Mouse (Mus musculus): ENCODE measurements around the gene Col6a4. TPM values are rescaled to one million over a fixed set of nuclear protein-coding genes. Genes with fewer than 3 reads are reported as not detected.

The Col6a4 gene
- polyA plus RNA-seq, 1 experiment from 2014 or later = 0.55 TPM

DNA sequence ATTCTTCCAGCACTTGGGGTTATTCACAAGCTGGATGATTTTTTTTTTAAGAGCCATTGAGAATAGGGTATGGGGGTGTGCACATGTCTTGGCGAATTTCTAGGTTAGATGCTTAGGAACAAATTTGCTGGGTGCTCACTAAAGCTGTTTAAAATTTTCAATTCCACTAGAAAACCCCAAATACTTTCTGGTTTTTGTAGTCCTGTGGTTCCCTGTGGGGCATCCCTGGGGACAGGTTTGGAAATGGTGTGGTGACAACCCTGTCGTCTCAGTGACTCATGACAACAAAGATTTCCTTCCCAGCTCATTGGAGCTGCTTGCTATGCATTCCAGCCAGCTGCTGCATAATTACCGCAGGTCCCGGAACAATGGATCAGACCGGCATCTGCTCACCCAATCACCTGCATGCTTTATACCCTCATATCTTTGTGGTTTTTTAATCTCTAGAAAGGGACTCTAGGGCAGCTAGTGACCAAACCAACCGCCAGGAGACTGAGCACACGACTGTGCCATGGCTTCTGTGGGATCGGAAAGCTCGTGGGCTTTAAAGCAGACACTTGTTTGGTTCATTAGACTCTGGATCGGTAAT is 111.6 kb downstream of the Col6a4 start:
- 37% methylated on average over 10 of the region's 10 CpGs for WGBS
- Histone ChIP-seq H3K36me3 (no peaks in the 10 kb centered on the region), H3K9ac (no peak overlapping the region), H3K27ac (no peak overlapping the region), H3K9me3 (replicated peaks) (no peaks in the 10 kb centered on the region), H3K4me3 (replicated peaks) (no peak overlapping the region), H3K27me3 (0 out of 2 replicates have a peak, but pooled peaks cover 2% of the 10 kb centered on the region), H3K4me2 (no peak overlapping the region), H3K4me1 (no peaks in the 10 kb centered on the region)
- no peak for ATAC-seq (replicated peaks; ENCODE audit: low FRiP score)

DNA sequence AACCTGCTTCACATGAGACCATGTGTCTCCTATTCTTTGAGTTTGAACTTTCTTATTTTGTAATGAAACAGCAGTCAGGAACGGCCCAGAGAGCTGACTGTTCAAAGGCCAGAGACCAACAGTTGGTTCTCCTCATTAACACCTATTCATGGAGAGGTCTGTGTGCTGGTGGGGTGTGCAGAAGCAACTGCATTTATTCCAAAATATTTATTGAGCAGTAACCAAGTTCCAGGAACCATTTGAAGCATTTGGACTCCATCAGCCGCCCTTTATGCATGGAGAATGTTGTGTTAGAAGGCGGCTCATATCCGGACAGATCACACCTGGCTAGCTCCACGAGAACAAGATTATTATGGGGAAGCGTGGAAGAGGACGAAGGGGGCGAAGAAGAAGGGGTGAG is 118.1 kb downstream of the Col6a4 start:
- Histone ChIP-seq H3K27me3 (0 out of 2 replicates have a peak, but pooled peaks cover 6% of the 10 kb centered on the region), H3K27ac (no peak overlapping the region), H3K36me3 (no peaks in the 10 kb centered on the region), H3K4me2 (no peak overlapping the region), H3K4me3 (replicated peaks) (no peak overlapping the region), H3K4me1 (no peaks in the 10 kb centered on the region), H3K9ac (no peak overlapping the region), H3K9me3 (replicated peaks) (no peaks in the 10 kb centered on the region)
- no peak for ATAC-seq (replicated peaks; ENCODE audit: low FRiP score)
- WGBS = 86% methylated on average over 8 of the region's 8 CpGs

DNA sequence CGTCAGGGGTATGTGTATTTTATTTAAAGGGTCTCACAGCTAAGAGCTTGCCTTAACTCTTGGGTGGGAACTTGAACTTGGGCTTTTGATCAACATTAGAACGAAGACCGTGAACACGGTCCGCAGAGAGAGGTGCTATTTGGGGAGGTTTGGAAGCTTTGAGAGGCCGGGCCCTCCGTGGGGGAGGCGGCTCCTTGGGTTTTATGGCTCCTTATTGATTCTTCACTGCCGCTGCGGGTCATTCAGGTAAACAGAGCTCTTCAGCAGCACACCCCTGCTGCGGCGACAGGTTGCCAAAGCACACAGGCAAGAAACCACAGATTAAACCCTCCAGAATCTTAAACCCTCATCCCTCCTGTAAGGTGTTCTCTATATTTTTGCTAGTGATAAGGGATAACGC is 119.7 kb downstream of the Col6a4 start:
- ATAC-seq (replicated peaks; ENCODE audit: low FRiP score) = no peak
- Histone ChIP-seq H3K4me3 (replicated peaks) (no peak overlapping the region), H3K27ac (no peak overlapping the region), H3K27me3 (0 out of 2 replicates have a peak, but pooled peaks cover 6% of the 10 kb centered on the region), H3K4me1 (no peaks in the 10 kb centered on the region), H3K36me3 (no peaks in the 10 kb centered on the region), H3K9ac (no peak overlapping the region), H3K4me2 (no peak overlapping the region; the same call in 1 of the 2 replicates), H3K9me3 (replicated peaks) (no peaks in the 10 kb centered on the region)
- 11% methylated on average over 13 of the region's 13 CpGs for WGBS

DNA sequence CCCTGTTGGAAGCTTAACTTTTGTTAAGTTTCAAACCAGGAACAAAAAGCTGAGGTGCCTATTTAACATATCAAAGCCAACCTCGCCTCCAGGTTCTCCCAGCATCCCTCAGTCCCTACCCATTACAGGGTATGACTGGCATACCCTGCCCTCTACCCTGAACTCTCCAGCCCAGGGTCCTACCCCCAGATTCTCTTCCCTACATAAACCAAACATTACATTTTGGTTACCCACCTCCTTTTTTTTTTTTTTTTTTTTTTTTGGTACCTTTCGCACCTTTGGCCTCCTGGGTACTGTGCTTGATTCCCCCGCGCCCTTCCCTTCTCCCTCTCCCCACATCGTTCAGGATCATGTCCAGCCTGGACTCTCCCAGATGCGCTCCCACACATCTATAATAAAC is 120.3 kb downstream of the Col6a4 start:
- Histone ChIP-seq H3K4me2 (no peak overlapping the region), H3K4me1 (no peaks in the 10 kb centered on the region), H3K9ac (no peak overlapping the region), H3K27ac (no peak overlapping the region), H3K27me3 (0 out of 2 replicates have a peak, but pooled peaks cover 6% of the 10 kb centered on the region), H3K36me3 (no peaks in the 10 kb centered on the region), H3K4me3 (replicated peaks) (no peak overlapping the region), H3K9me3 (replicated peaks) (no peaks in the 10 kb centered on the region)
- no peak for ATAC-seq (replicated peaks; ENCODE audit: low FRiP score)
- WGBS = 31% methylated on average over 6 of the region's 6 CpGs

DNA sequence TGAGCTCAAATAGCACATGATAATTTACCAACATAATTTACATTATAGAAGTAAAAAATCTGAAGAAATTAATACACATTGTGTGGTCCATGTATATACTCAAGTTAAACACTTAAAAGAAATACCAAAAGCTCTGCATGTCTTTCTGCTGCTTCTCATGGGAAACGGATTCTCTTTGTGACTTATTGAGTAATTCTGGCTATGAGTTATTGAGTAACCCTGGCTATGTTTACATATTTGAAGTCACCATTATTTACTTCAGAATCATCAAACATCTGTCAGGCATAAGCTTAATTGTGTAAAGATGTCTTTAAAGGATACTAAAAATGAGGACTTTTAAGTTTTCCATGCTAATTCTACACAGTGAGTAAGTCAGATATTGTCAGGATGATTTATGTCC is 122.8 kb downstream of the Col6a4 start:
- H3K36me3 ChIP-seq = no peaks in the 10 kb centered on the region
- no peak for ATAC-seq (replicated peaks; ENCODE audit: low FRiP score)
- no peak overlapping the region for H3K4me3 ChIP-seq (replicated peaks)
- H3K9ac ChIP-seq = no peak overlapping the region
- H3K27me3 ChIP-seq = 0 out of 2 replicates have a peak, but pooled peaks cover 6% of the 10 kb centered on the region
- H3K9me3 ChIP-seq (replicated peaks) = no peaks in the 10 kb centered on the region
- H3K4me2 ChIP-seq = no peak overlapping the region
- no peaks in the 10 kb centered on the region for H3K4me1 ChIP-seq
- 79% methylated on average over 1 of the region's 1 CpGs for WGBS
- H3K27ac ChIP-seq = no peak overlapping the region

DNA sequence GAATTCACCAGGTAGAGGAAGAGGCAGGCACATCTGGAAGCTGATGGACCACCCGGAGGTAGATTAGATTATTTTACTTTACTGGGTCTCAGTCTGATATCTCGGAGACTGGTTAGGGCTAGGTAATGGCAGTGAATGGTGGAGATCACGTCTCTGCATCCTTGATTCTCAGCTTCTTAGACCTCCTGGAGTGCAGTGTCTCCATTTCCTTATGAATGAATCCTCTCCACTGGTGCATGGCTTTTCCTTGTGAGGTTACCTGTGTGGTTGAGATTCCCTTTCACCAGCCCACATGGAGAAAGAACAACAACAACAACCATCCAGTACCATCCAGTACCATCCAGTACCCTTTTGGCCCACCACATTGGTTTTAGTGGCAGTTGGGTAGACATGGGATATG is 124.6 kb downstream of the Col6a4 start:
- Histone ChIP-seq H3K27ac (no peak overlapping the region), H3K36me3 (no peaks in the 10 kb centered on the region), H3K9me3 (replicated peaks) (no peaks in the 10 kb centered on the region), H3K4me2 (no peak overlapping the region), H3K9ac (no peak overlapping the region), H3K4me3 (replicated peaks) (no peak overlapping the region), H3K4me1 (no peaks in the 10 kb centered on the region), H3K27me3 (0 out of 2 replicates have a peak, but pooled peaks cover 6% of the 10 kb centered on the region)
- no peak for ATAC-seq (replicated peaks; ENCODE audit: low FRiP score)
- 92% methylated on average over 3 of the region's 3 CpGs for WGBS

DNA sequence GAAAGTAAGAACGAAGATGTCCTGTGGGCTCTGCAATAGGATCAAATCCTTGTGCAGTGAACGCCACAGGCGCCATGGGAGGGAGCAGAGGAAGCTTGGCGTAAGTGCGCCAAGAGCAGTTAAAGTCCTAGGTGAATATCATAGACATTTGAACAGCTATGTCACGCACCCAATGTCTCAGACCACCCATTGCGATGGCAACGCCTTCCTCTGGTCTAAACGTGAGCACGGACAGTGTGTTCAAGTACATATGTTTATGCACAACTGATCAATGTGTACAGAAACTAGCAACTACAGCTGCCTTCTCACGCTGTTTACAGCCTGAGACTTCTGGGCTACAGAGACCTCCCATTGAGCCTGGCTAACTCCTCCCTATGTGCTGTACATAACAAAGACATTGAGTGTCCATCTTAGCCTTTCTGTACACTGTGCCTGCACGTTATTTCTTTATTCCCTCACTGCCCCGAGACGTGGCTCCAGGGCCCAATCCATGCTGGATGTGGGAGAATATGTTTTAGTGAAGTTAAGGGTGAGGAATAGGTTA is 125.2 kb downstream of the Col6a4 start:
- Histone ChIP-seq H3K27me3 (0 out of 2 replicates have a peak, but pooled peaks cover 6% of the 10 kb centered on the region), H3K9me3 (replicated peaks) (no peaks in the 10 kb centered on the region), H3K4me1 (no peaks in the 10 kb centered on the region), H3K4me3 (replicated peaks) (no peak overlapping the region), H3K36me3 (no peaks in the 10 kb centered on the region), H3K27ac (no peak overlapping the region), H3K4me2 (no peak overlapping the region), H3K9ac (no peak overlapping the region)
- no peak for ATAC-seq (replicated peaks; ENCODE audit: low FRiP score)
- WGBS = 91% methylated on average over 14 of the region's 14 CpGs

DNA sequence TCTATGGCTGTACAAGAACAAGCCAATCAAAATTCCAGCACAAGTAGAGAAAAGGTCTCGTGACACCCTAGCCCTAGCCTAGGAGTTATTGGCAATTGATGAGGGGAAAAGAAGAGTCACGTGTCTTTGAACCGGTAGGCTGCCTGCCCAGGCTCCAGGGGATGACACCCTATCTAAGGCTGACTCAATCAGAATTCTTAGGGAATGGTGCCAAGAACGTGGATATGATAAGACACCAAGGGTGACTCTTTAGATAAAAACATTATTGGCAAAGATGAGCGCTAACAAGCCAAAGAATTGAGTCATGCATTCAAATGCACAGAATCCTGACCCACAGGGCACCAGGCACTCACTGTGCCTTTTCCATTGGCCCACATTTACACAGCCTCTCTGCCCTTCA is 125.7 kb downstream of the Col6a4 start:
- Histone ChIP-seq H3K9me3 (replicated peaks) (no peaks in the 10 kb centered on the region), H3K36me3 (no peaks in the 10 kb centered on the region), H3K4me2 (no peak overlapping the region), H3K4me1 (no peaks in the 10 kb centered on the region), H3K4me3 (replicated peaks) (no peak overlapping the region), H3K9ac (no peak overlapping the region), H3K27me3 (0 out of 2 replicates have a peak, but pooled peaks cover 2% of the 10 kb centered on the region), H3K27ac (no peak overlapping the region)
- 78% methylated on average over 5 of the region's 5 CpGs for WGBS
- no peak for ATAC-seq (replicated peaks; ENCODE audit: low FRiP score)

DNA sequence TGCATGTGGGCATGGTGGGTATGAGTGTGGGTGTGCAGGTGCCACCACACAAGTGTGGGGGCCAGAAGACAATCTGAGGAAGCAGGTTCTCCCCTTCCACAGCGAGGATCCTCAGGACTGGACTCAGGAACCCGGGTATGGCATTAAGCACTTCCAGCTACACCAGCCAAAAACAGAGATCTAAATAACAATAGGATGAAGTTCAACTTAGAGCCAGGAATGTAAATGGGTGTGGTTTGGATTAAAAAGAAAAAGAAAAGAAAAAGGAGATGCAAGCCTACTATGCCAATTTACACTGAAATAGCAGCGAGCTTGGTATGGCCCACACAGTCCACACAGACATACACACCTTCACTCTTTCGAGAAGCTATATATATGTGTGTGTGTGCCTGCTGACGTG is 128.6 kb downstream of the Col6a4 start:
- no peaks in the 10 kb centered on the region for H3K4me1 ChIP-seq
- 85% methylated on average over 5 of the region's 5 CpGs for WGBS
- no peak overlapping the region for H3K9ac ChIP-seq

DNA sequence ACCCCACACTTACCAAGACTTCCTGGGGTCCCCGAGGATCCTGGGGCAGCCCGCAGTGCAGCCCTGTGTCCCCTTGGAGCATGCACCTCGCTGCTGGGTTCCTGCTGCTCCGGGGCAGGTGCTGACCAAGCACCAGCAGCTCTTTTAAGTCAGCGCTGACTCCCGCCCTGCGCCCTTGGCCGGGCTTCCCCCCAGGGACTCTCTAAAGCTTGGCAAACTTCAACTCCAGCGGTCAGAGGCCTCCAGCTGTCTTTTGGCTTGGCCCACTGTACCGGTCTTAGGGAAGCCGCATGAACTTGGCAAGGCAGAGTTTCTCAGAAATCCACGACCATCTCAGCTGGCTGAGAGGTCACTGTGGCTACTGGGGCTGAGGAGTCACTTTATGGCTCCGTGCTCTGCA is 136.1 kb downstream of the Col6a4 start, which contains the start of gene Col6a5:
Col6a5 (minus strand) TSS at position 111 of the 400 bp plus-strand sequence.
- ATAC-seq (replicated peaks; ENCODE audit: low FRiP score) = no peak
- Histone ChIP-seq H3K27me3 (peaks cover 12% of the 10 kb centered on the region; the same call in 1 of the 2 replicates), H3K9me3 (replicated peaks) (no peaks in the 10 kb centered on the region), H3K4me1 (peaks cover 10% of the 10 kb centered on the region), H3K9ac (no peak within 1 kb of the TSS), H3K4me2 (no peak within 1 kb of the TSS), H3K27ac (no peak within 1 kb of the TSS), H3K36me3 (no peaks in the 10 kb centered on the region), H3K4me3 (replicated peaks) (no peak within 1 kb of the TSS)
- WGBS = 10% methylated on average over 13 of the region's 13 CpGs

More for the DNA sequence above, 128.6 kb downstream of the Col6a4 start:
- Histone ChIP-seq H3K36me3 (no peaks in the 10 kb centered on the region), H3K4me2 (no peak overlapping the region), H3K4me3 (replicated peaks) (no peak overlapping the region), H3K27me3 (no peaks in the 10 kb centered on the region), H3K27ac (no peak overlapping the region), H3K9me3 (replicated peaks) (no peaks in the 10 kb centered on the region)
- no peak for ATAC-seq (replicated peaks; ENCODE audit: low FRiP score)

DNA sequence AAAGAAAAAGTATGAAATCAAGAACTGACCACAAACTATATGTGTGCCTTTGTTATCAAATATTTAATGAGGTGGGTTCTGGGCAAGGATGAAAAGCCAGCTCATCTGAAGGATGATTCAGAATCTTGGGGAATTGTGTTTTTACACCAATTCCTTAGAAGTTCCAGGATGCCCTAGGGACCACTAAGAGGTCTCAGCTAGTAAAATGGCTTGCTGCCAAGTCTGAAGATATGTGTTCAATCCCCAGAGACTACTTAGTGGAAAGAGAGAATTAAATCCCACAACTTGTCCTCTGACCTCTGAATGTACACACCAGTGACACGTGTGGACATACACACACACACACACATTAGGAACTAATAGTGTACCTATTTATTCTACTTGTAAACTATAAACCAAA is 137.5 kb downstream of the Col6a4 start:
- WGBS = 52% methylated on average over 1 of the region's 1 CpGs
- no peak overlapping the region for H3K9ac ChIP-seq
- H3K4me2 ChIP-seq = no peak overlapping the region
- no peak overlapping the region for H3K4me3 ChIP-seq (replicated peaks)
- H3K36me3 ChIP-seq = no peaks in the 10 kb centered on the region
- H3K27ac ChIP-seq = no peak overlapping the region
- H3K4me1 ChIP-seq = peaks cover 10% of the 10 kb centered on the region
- ATAC-seq (replicated peaks; ENCODE audit: low FRiP score) = no peak
- H3K9me3 ChIP-seq (replicated peaks) = no peaks in the 10 kb centered on the region
- peaks cover 12% of the 10 kb centered on the region; the same call in 1 of the 2 replicates for H3K27me3 ChIP-seq

DNA sequence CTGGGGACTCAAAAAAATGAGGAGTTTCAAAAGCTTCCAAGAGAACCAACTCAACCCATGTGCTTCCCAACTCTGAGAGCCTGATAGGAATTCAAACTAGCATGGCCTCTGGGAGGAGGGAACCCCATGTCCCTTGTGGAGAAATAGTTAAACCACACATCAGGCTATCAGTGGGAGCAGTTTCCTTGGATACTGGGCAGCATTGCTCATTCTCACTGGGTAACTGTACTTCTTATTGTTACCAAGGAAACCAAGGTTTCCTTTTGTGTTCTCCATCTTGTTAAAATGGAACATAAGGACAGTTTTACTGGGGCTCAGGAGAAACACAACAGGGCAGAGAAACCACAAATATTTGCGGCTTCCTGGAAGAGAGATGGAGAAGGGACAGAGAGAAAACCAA is 146.8 kb downstream of the Col6a4 start:
- WGBS = 90% methylated on average over 1 of the region's 1 CpGs
- Histone ChIP-seq H3K4me2 (no peak overlapping the region), H3K4me1 (no peaks in the 10 kb centered on the region), H3K9ac (no peak overlapping the region), H3K27ac (no peak overlapping the region), H3K4me3 (replicated peaks) (no peak overlapping the region), H3K9me3 (replicated peaks) (no peaks in the 10 kb centered on the region), H3K36me3 (no peaks in the 10 kb centered on the region), H3K27me3 (no peaks in the 10 kb centered on the region)
- ATAC-seq (replicated peaks; ENCODE audit: low FRiP score) = no peak
